Mouse (Mus musculus): ENCODE results near the gene Nrtn.

Gene Nrtn

GRCm38 (mm10) chr17:56757416-56758123, at the start of gene Nrtn:
Nrtn (minus strand) TSS chr17:56757530.
- DNase-seq (ENCODE audit: low read depth, low spot score) = peak; percentile 51

- no peak for DNase-seq (ENCODE audit: low read depth, low spot score)
These were observed 48.5 kb upstream of the Nrtn start for GRCm38 (mm10) chr17:56805784-56806183.

GRCm38 (mm10) chr17:56804952-56805351, 47.6 kb upstream of the Nrtn start:
- no peak for DNase-seq (ENCODE audit: low read depth, low spot score)

GRCm38 (mm10) chr17:56802065-56802464, 44.7 kb upstream of the Nrtn start:
- no peak for DNase-seq (ENCODE audit: low read depth, low spot score)

- DNase-seq (ENCODE audit: low read depth, low spot score) = no peak
These were observed 41.9 kb upstream of the Nrtn start for GRCm38 (mm10) chr17:56799276-56799675.

GRCm38 (mm10) chr17:56793614-56794319, 36.4 kb upstream of the Nrtn start:
- DNase-seq (ENCODE audit: low read depth, low spot score) = no peak

GRCm38 (mm10) chr17:56792588-56792987, 35.3 kb upstream of the Nrtn start:
- no peak for DNase-seq (ENCODE audit: low read depth, low spot score)

- DNase-seq (ENCODE audit: low read depth, low spot score) = no peak
These were observed 32.0 kb upstream of the Nrtn start for GRCm38 (mm10) chr17:56789286-56789685.

GRCm38 (mm10) chr17:56788886-56789285, 31.6 kb upstream of the Nrtn start:
- no peak for DNase-seq (ENCODE audit: low read depth, low spot score)

GRCm38 (mm10) chr17:56780291-56780978, 23.1 kb upstream of the Nrtn start:
- no peak for DNase-seq (ENCODE audit: low read depth, low spot score)

GRCm38 (mm10) chr17:56778779-56779362, 21.5 kb upstream of the Nrtn start:
- no peak for DNase-seq (ENCODE audit: low read depth, low spot score)

GRCm38 (mm10) chr17:56777568-56777967, 20.2 kb upstream of the Nrtn start:
- DNase-seq (ENCODE audit: low read depth, low spot score) = no peak

- no peak for DNase-seq (ENCODE audit: low read depth, low spot score)
These were observed 12.6 kb upstream of the Nrtn start, which contains the start of gene Prr22 for GRCm38 (mm10) chr17:56769950-56770349. Prr22 (plus strand) TSS chr17:56770250.

- DNase-seq (ENCODE audit: low read depth, low spot score) = no peak
These were observed 11.6 kb upstream of the Nrtn start for GRCm38 (mm10) chr17:56768941-56769340.

GRCm38 (mm10) chr17:56767531-56768135, 10.3 kb upstream of the Nrtn start:
- DNase-seq (ENCODE audit: low read depth, low spot score) = no peak

- DNase-seq (ENCODE audit: low read depth, low spot score) = no peak
These were observed 9.5 kb upstream of the Nrtn start for GRCm38 (mm10) chr17:56766631-56767405.

- DNase-seq (ENCODE audit: low read depth, low spot score) = no peak
These were observed 8.1 kb upstream of the Nrtn start for GRCm38 (mm10) chr17:56765431-56765830.

- DNase-seq (ENCODE audit: low read depth, low spot score) = peak; percentile 93
These were observed 7.4 kb upstream of the Nrtn start, which contains the start of gene Dus3l for GRCm38 (mm10) chr17:56764474-56765354. Dus3l (plus strand) TSS chr17:56764757.

GRCm38 (mm10) chr17:56763741-56764250, 6.5 kb upstream of the Nrtn start:
- peak; percentile 24 for DNase-seq (ENCODE audit: low read depth, low spot score)
